Mouse (Mus musculus): ENCODE data around the gene Lce1h.

Lce1h gene

DNA sequence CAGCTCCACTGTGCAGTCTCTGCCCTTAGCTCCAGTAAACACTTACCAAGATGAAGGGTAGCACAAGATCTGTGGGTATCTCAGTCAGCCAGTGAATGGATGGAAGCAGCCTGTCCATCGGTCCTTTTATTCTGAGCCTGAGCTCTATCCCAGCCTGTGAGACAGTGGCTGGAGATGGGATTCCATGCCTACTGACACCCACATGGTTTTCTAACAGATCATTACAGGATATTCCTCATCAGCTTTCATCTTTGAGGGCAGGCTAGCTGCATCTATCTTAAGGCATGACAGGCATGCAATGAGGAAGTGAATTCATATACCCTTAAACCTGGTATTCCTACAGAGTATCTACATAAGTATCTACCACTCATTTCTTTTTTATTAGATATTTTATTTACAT, at the start of gene Lce1h:
Lce1h (minus strand) TSS at position 101 of the 400 bp plus-strand sequence.
- no peak for DNase-seq

DNA sequence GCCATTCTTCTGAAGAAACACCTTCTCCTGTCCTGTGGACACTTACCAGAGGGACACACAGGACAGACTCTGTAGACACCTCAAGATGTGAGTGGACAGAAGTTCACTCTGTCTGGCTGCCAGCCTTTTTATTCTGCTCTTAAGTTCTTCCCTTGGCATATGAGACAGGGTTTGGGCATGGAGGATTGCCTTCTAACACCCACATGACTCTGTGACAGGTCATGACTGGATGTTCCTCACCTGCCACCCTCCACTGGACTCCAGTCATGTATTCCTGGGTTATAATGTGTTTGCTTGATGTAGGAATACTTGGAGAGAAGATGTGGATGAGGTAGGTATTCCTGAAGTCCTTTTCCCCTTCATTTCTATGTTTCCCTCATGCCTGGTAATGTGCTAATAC, 42.9 kb upstream of the Lce1h start, which contains the start of gene Lce1k:
Lce1k (minus strand) TSS at position 101 of the 400 bp plus-strand sequence.
- no peak for DNase-seq

DNA sequence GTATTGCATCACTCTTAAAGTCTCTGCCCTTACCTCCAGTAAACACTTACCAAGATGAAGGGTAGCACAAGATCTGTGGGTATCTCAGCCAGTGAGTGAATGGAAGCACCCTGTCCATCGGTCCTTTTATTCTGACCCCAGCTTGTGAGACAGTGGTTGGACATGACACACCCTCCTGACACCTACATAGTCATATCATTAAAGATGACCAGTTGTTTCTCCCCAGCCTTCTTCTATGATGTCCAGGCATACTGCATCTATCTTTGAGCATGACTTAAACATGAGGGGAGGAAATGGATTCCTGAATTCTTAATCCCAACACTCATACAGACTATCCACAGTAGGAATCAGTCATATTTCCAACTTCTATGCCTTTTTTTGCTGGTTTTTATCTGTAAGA, 25.5 kb upstream of the Lce1h start, which contains the start of gene Lce1j:
Lce1j (minus strand) TSS at position 101 of the 400 bp plus-strand sequence.
- no peak for DNase-seq

DNA sequence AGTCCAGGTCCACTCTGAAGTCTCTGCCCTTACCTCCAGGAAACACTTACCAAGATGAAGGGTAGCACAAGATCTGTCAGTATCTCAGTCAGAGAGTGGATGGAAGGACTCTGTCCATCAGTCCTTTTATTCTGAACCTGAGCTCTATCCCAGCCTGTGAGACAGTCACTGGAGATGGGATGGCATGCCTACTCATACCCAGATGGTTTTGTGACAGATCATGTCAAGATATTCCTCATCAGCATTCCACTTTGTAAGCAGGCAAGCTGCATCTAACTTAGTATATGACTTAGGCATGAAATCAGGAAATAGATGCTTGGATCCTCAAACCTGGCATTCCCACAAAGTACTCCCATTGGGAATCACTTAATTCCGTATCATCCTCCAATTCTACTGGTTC, 13.9 kb upstream of the Lce1h start, which contains the start of gene Lce1i:
Lce1i (minus strand) TSS at position 101 of the 400 bp plus-strand sequence.
- no peak for DNase-seq

DNA sequence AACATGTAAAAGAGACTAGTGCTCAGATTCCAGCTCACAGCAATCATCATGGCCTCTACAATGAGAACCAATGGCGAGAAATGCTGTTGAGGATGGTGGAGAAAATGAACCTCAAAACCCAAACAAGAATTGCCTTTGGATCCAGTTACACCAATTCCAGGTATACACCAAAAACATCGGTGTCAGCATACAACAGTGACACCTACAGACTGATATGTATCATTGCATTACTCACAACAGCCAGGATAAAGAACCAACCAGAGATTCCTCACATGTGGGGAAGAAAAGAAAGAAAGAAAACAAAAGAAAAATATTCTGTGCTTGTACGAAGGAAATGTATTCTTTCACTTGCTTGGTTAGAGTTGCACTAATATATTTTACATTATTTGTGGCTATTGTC, 6.7 kb upstream of the Lce1h start:
- no peak for DNase-seq

DNA sequence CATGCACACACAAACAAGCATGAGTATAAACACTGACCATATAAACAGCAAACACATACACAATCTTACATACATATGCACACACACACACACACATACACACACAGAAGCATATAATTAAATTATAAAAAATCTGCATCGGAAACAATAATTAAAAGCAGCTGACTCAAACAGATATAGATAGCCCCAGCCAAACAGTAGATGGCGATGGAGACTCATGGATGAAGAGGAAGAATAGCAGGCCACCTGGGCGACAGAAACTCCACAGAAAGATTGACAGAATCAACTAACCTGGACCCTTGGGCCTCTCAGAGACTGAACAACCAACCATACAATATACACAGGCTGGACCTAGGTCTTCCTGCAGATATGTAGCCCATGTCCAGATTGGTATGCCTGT, 11.7 kb downstream of the Lce1h start:
- no peak for DNase-seq

DNA sequence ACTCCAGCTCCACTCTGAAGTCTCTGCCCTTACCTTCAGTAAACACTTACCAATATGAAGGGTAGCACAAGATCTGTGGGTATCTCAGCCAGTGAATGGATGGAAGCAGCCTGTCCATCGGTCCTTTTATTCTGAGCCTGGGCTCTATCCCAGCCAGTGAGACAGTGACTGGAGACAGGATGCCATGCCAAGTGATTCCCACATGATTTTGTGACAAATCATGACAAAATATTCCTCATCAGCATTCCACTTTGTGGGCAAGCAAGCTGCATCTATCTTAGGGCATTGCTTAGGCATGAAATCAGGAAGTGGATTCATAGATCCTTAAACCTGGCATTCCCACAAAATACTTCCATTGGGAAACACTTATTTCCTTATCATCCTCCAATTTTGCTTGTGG, 12.6 kb downstream of the Lce1h start, which contains the start of gene Lce1g:
Lce1g (minus strand) TSS at position 101 of the 400 bp plus-strand sequence.
- DNase-seq: no peak

DNA sequence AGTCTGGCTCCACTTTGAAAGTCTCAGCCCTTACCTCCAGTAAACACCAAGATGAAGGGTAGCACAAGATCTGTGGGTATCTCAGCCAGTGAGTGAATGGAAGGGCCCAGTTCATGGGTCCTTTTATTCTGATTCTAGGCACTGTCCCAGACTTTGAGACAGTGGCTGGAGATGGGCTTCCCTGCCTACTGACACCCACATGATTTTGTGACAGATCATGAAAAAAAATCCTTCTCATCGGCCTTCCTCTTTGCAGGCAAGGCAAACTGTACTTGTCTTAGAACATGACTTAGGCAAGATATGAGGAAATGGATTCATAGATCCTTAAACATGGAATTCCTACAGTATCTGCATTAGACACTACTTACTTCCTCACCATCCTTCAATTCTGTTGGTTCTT, 25.9 kb downstream of the Lce1h start, which contains the start of gene Gm38119:
Gm38119 (minus strand) TSS at position 101 of the 400 bp plus-strand sequence.
- no peak for DNase-seq

DNA sequence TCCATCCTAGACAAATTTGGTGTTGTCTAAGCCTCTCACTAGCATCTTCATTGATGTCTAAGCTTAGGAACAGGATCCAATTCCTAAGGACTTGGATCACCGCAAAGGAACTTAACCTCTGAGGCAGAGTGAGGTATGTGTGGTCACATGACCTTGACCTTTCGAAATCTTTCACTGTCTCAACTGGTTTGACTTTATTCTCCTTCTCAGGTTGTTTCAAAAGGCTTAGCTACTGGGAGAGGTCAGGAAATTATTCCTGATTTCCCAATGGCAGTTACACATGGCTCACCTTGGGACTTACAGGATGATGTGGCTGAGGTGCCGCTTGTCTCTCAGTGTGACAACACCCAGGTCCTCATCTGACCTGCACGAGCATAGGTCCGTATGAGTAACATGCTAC, 42.2 kb downstream of the Lce1h start:
- no peak for DNase-seq

DNA sequence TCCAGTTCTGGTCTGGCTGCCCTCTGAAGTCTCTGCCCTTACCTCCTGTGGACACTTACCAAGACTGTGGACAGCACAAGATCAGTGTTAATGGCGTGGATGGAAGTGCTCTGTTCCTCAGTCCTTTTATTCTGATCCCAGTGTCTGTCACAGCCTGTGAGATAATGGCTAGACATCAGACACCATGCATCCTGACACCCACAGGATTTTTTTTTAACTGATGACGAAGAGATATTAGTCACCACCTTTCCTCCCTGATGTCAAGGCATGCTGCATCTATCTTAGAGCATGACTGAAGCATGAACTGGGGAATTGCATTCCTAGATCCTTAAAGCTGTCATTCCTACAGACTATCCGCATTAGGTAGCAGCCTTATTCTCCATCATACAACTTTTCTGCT, 44.6 kb downstream of the Lce1h start, which contains the start of gene Lce1f:
Lce1f (minus strand) TSS at position 101 of the 400 bp plus-strand sequence.
- DNase-seq: no peak

DNA sequence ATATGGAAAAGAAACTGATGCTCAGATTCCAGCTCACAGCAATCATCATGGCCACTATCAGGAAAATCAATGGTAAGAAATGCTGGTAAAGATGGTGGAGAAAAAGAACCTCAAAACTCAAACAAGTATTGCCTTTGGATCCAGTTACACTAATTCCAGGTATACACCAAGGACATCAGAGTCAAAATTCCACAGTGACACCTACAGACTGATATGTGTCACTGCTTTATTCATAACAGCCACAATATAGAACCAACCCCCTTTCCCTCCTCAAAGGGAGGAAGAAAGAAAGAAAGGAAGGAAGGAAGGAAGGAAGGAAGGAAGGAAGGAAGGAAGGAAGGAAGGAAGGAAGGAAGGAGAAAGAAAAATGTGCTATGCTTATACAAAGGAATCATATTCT, 49.7 kb downstream of the Lce1h start:
- DNase-seq: no peak

All from thymus, postnatal 14 days (tissue).